Mouse (Mus musculus): ENCODE data around the gene Pigf. TPM values are rescaled to one million over a fixed set of nuclear protein-coding genes. Genes with fewer than 3 reads are reported as not detected.

Gene Pigf
- polyA plus RNA-seq, 1 experiment from 2014 or later = 42.3 TPM

GRCm38 (mm10) chr17:86967536-86968525, 57.4 kb downstream of the Pigf start:
- ATAC-seq (ENCODE audit: low FRiP score) = no peak
- Histone ChIP-seq H3K4me3 (ENCODE audit: low read depth, low read length) (no peak overlapping the region), H3K36me3 (ENCODE audit: control insufficient read depth, insufficient read depth, low read length) (no peaks in the 10 kb centered on the region), H3K27ac (ENCODE audit: low read depth, low read length) (no peak overlapping the region), H3K9ac (ENCODE audit: low read depth, low read length) (no peak overlapping the region), H3K27me3 (ENCODE audit: control insufficient read depth, insufficient read depth, low read length) (no peaks in the 10 kb centered on the region), H3K9me3 (ENCODE audit: control insufficient read depth, low read length) (no peaks in the 10 kb centered on the region), H3K4me2 (replicated peaks; ENCODE audit: low read depth, low read length) (no peak overlapping the region), H3K4me1 (replicated peaks; ENCODE audit: control insufficient read depth, insufficient read depth, low read length) (peaks cover 4% of the 10 kb centered on the region)
- WGBS = 86% methylated on average over 10 of the region's 10 CpGs
- no peak for DNase-seq (ENCODE audit: low spot score)

GRCm38 (mm10) chr17:86967048-86967447, 58.2 kb downstream of the Pigf start:
- Histone ChIP-seq H3K4me3 (ENCODE audit: low read depth, low read length) (no peak overlapping the region), H3K27me3 (ENCODE audit: control insufficient read depth, insufficient read depth, low read length) (no peaks in the 10 kb centered on the region), H3K36me3 (ENCODE audit: control insufficient read depth, insufficient read depth, low read length) (no peaks in the 10 kb centered on the region), H3K9me3 (ENCODE audit: control insufficient read depth, low read length) (no peaks in the 10 kb centered on the region), H3K4me1 (replicated peaks; ENCODE audit: control insufficient read depth, insufficient read depth, low read length) (peaks cover 4% of the 10 kb centered on the region), H3K9ac (ENCODE audit: low read depth, low read length) (no peak overlapping the region), H3K4me2 (replicated peaks; ENCODE audit: low read depth, low read length) (no peak overlapping the region), H3K27ac (ENCODE audit: low read depth, low read length) (no peak overlapping the region)
- WGBS = 94% methylated on average over 12 of the region's 12 CpGs
- ATAC-seq (ENCODE audit: low FRiP score) = no peak
- no peak for DNase-seq (ENCODE audit: low spot score)

- Histone ChIP-seq H3K4me1 (replicated peaks; ENCODE audit: control insufficient read depth, insufficient read depth, low read length) (peaks cover 4% of the 10 kb centered on the region), H3K27me3 (ENCODE audit: control insufficient read depth, insufficient read depth, low read length) (no peaks in the 10 kb centered on the region), H3K36me3 (ENCODE audit: control insufficient read depth, insufficient read depth, low read length) (no peaks in the 10 kb centered on the region), H3K4me2 (replicated peaks; ENCODE audit: low read depth, low read length) (no peak overlapping the region), H3K9ac (ENCODE audit: low read depth, low read length) (no peak overlapping the region), H3K9me3 (ENCODE audit: control insufficient read depth, low read length) (no peaks in the 10 kb centered on the region), H3K27ac (ENCODE audit: low read depth, low read length) (no peak overlapping the region), H3K4me3 (ENCODE audit: low read depth, low read length) (no peak overlapping the region)
- DNase-seq (ENCODE audit: low spot score) (no peak), ATAC-seq (ENCODE audit: low FRiP score) (no peak)
- 83% methylated on average over 10 of the region's 10 CpGs for WGBS
These were observed 59.2 kb downstream of the Pigf start for GRCm38 (mm10) chr17:86966040-86966439.

GRCm38 (mm10) chr17:86965121-86965520, 60.1 kb downstream of the Pigf start:
- H3K4me1 ChIP-seq (replicated peaks; ENCODE audit: control insufficient read depth, insufficient read depth, low read length) = peaks cover 4% of the 10 kb centered on the region
- peak overlapping the region; percentile 14 for H3K4me3 ChIP-seq (ENCODE audit: low read depth, low read length)
- no peaks in the 10 kb centered on the region for H3K9me3 ChIP-seq (ENCODE audit: control insufficient read depth, low read length)
- H3K4me2 ChIP-seq (replicated peaks; ENCODE audit: low read depth, low read length) = peak overlapping the region; percentile 73
- 89% methylated on average over 8 of the region's 8 CpGs for WGBS
- H3K9ac ChIP-seq (ENCODE audit: low read depth, low read length) = peak overlapping the region; percentile 46
- no peak overlapping the region for H3K27ac ChIP-seq (ENCODE audit: low read depth, low read length)
- ATAC-seq (ENCODE audit: low FRiP score) (no peak), DNase-seq (ENCODE audit: low spot score) (no peak)
- H3K27me3 ChIP-seq (ENCODE audit: control insufficient read depth, insufficient read depth, low read length) = no peaks in the 10 kb centered on the region
- no peaks in the 10 kb centered on the region for H3K36me3 ChIP-seq (ENCODE audit: control insufficient read depth, insufficient read depth, low read length)

GRCm38 (mm10) chr17:86964502-86964901, 60.7 kb downstream of the Pigf start:
- Histone ChIP-seq H3K4me3 (ENCODE audit: low read depth, low read length) (peak overlapping the region; percentile 66), H3K9ac (ENCODE audit: low read depth, low read length) (peak overlapping the region; percentile 46), H3K9me3 (ENCODE audit: control insufficient read depth, low read length) (no peaks in the 10 kb centered on the region), H3K27ac (ENCODE audit: low read depth, low read length) (no peak overlapping the region), H3K36me3 (ENCODE audit: control insufficient read depth, insufficient read depth, low read length) (no peaks in the 10 kb centered on the region), H3K4me2 (replicated peaks; ENCODE audit: low read depth, low read length) (peak overlapping the region; percentile 73), H3K27me3 (ENCODE audit: control insufficient read depth, insufficient read depth, low read length) (no peaks in the 10 kb centered on the region), H3K4me1 (replicated peaks; ENCODE audit: control insufficient read depth, insufficient read depth, low read length) (peaks cover 4% of the 10 kb centered on the region)
- under 1% methylated on average over 10 of the region's 10 CpGs for WGBS
- DNase-seq (ENCODE audit: low spot score) (peak; percentile 73), ATAC-seq (ENCODE audit: low FRiP score) (peak; percentile 55)

GRCm38 (mm10) chr17:86964041-86964440, 61.2 kb downstream of the Pigf start:
- ATAC-seq (ENCODE audit: low FRiP score) = peak; percentile 1; the same call in 1 of the 2 replicates
- DNase-seq (ENCODE audit: low spot score) = peak; percentile 43
- Histone ChIP-seq H3K27me3 (ENCODE audit: control insufficient read depth, insufficient read depth, low read length) (no peaks in the 10 kb centered on the region), H3K9me3 (ENCODE audit: control insufficient read depth, low read length) (no peaks in the 10 kb centered on the region), H3K4me2 (replicated peaks; ENCODE audit: low read depth, low read length) (peak overlapping the region; percentile 73), H3K9ac (ENCODE audit: low read depth, low read length) (peak overlapping the region; percentile 72; the same call in 1 of the 2 replicates), H3K27ac (ENCODE audit: low read depth, low read length) (no peak overlapping the region), H3K4me1 (replicated peaks; ENCODE audit: control insufficient read depth, insufficient read depth, low read length) (peaks cover 4% of the 10 kb centered on the region), H3K36me3 (ENCODE audit: control insufficient read depth, insufficient read depth, low read length) (no peaks in the 10 kb centered on the region), H3K4me3 (ENCODE audit: low read depth, low read length) (peak overlapping the region; percentile 66)
- WGBS = 1% methylated on average over 6 of the region's 6 CpGs

- peak; percentile 68 for DNase-seq (ENCODE audit: low spot score)
- Histone ChIP-seq H3K9ac (ENCODE audit: low read depth, low read length) (peak overlapping the region; percentile 72), H3K36me3 (ENCODE audit: control insufficient read depth, insufficient read depth, low read length) (no peaks in the 10 kb centered on the region), H3K4me1 (replicated peaks; ENCODE audit: control insufficient read depth, insufficient read depth, low read length) (peaks cover 4% of the 10 kb centered on the region), H3K4me3 (ENCODE audit: low read depth, low read length) (peak overlapping the region; percentile 66), H3K9me3 (ENCODE audit: control insufficient read depth, low read length) (no peaks in the 10 kb centered on the region), H3K4me2 (replicated peaks; ENCODE audit: low read depth, low read length) (peak overlapping the region; percentile 73), H3K27ac (ENCODE audit: low read depth, low read length) (peak overlapping the region; percentile 85), H3K27me3 (ENCODE audit: control insufficient read depth, insufficient read depth, low read length) (no peaks in the 10 kb centered on the region)
- ATAC-seq (ENCODE audit: low FRiP score) = no peak; the same call in 1 of the 2 replicates
- 1% methylated on average over 23 of the region's 26 CpGs for WGBS
These were observed 61.7 kb downstream of the Pigf start for GRCm38 (mm10) chr17:86963586-86963902.

- Histone ChIP-seq H3K27me3 (ENCODE audit: control insufficient read depth, insufficient read depth, low read length) (no peaks in the 10 kb centered on the region), H3K9ac (ENCODE audit: low read depth, low read length) (peak within 1 kb of the TSS; percentile 72), H3K4me3 (ENCODE audit: low read depth, low read length) (peak within 1 kb of the TSS; percentile 66), H3K27ac (ENCODE audit: low read depth, low read length) (peak within 1 kb of the TSS; percentile 85), H3K36me3 (ENCODE audit: control insufficient read depth, insufficient read depth, low read length) (no peaks in the 10 kb centered on the region), H3K4me1 (replicated peaks; ENCODE audit: control insufficient read depth, insufficient read depth, low read length) (peaks cover 4% of the 10 kb centered on the region), H3K9me3 (ENCODE audit: control insufficient read depth, low read length) (no peaks in the 10 kb centered on the region), H3K4me2 (replicated peaks; ENCODE audit: low read depth, low read length) (peak within 1 kb of the TSS; percentile 73)
- WGBS = 2% methylated on average over 29 of the region's 86 CpGs
- DNase-seq (ENCODE audit: low spot score) (peak; percentile 92), ATAC-seq (ENCODE audit: low FRiP score) (peak; percentile 92)
These were observed 62.2 kb downstream of the Pigf start, which contains the start of gene Rhoq for GRCm38 (mm10) chr17:86962894-86963585. Gene Rhoq (plus strand): TSS chr17:86963082.
